Mouse (Mus musculus) T-cell, adult 66 days (primary cell): ENCODE measurements around the gene Eqtn. TPM values are rescaled to one million over a fixed set of nuclear protein-coding genes. Genes with fewer than 3 reads are reported as not detected.

ENCODE experiments used
- total RNA-seq, 2 experiments: library from RNA; stranded (reverse); gene quantifications; 3 replicates in 1 of 2; 4 replicates in 1 of 2; pipeline ENCODE4 v1.2.4; 2023

The Eqtn gene
- 1 to 10 TPM in 1 of 2 experiments, under 1 TPM in 1; 0.92 to 1.0 TPM for total RNA-seq

DNA sequence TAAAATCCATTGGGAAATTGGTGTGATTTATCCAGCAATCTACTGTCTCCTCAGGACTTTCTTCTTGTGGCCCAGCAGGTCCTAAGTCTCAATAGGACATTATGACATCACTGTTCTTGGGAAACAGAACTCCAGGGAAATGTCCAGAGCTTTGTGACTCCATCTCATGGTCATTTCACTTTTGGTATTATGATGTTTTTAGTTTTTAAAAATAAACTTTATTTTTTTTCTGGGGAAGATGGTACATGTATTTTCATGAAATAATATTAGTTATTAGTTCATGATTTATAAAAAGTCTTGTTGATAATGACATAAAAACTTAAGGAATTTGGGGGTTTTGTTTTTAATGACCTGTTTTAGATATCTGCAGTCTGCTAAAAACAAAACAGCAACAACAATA is at the start of gene Eqtn:
Eqtn (minus strand) TSS at position 101 of the 400 bp plus-strand sequence.

Other genes with a start within 250 kb of the Eqtn start
- gene Tek, start 189.6 kb downstream of the Eqtn start, total RNA-seq: under 1 TPM in 1 of 2 experiments, not detected in 1; 0.29 TPM
- gene Mysm1, start 50.3 kb upstream of the Eqtn start, total RNA-seq: 10 to 100 TPM; 64.1 to 67.5 TPM
- gene Jun, start 123.4 kb upstream of the Eqtn start, total RNA-seq: 100 to 1,000 TPM; 387 to 449 TPM